Mouse (Mus musculus) spleen, postnatal 10 days (tissue): ENCODE measurements around the gene Krcc1.

Experiments used
- DNase-seq, 2 experiments: peaks; one replicate each; pipeline ENCODE4 v3.0.0; 2021 to 2022; ENCODE audit warnings: low spot score in 2 of 2

Krcc1 gene

DNA sequence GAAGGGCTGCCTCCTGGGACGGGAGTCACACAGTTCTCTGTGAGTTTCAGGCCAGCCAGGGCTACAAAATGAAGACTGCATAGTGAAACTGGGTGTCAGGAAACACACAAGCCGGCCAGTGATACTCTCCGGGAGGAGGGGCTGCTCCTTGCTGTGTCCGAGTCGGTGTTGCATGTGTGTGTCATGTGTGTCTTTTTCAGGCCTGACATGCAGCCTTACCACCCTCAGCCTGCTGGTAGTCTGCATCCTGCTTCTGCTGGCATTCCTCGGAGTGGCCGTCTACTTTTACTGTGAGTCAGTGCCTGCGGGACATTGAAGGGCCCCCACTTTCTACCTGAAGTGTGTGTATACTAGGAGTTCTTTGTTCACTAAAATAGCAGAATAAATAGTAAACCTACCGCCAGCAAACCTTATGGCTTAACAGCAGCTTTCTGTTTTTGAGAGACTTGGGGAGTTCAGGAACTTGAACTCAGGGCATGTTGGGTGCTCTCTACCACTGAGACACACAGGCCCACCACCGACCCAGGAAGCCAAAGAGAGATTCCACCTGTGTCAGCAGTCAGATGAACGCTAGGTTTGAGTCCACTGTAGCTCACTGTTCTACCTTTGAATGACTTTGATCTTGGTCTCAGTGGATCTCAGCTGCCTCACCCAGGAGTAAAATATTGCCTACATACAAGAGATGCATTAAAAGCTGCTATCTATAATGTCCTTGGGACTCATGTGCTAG lies 60.9 kb downstream of the Krcc1 start:
- DNase-seq: no peak

DNA sequence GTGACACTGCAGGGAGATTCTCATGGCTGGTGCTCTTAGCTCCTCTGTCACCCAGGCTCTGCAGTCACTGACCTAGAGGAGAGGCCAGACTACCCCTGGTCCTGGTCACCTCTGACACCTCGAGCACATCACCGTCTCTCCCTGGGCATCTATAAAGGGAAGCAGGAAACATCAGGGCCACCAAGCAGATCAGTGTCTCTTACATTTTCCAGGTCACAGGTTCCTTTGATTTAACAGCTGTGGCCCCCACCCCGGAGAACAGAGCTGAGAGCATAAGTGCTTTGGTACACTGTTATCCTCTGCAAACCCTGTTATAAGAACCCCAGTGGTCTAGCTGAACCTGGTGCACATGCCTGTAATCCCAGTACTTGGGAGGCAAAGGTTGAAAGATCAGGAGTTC lies 61.6 kb downstream of the Krcc1 start:
- DNase-seq: no peak

DNA sequence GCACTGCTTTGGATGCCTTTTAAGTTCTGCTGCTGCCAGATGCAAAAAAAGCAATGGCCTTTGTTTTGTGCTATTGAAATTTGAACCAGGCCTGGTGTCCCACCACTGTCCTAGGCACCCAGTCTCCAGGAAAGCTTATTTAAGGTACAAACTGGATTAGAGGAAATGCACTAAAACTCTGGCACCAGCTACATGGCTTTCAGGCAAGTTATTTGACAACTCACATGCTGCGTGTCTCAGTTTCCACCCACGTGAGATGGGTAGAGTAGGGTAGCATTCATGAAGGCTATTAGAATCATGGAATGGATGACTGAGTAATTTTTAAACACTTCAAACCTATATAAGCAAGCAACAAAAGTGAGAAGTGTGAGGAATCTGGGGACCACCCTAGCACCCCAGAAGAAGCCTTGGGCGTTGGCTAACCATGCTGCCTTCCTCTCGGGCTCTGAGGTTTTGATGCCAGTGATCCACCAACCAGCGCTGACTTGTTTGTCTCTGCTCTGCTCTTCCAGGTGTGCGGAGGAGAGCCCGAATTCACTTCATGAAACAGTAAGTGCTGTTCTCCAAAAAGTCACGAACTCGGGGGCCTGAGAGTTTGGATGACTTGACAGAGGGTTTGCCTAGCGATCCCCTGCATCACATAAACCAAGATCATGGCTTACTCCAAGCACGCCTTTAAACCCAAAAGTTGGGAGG lies 62.2 kb downstream of the Krcc1 start:
- DNase-seq: no peak
